Mouse (Mus musculus): ENCODE data around the gene Fer1l5. TPM values are rescaled to one million over a fixed set of nuclear protein-coding genes. Genes with fewer than 3 reads are reported as not detected.

The Fer1l5 gene
- polyA plus RNA-seq, 1 experiment from 2014 or later: 3.8 TPM

GRCm38 (mm10) chr1:36429511-36429910 lies 57.4 kb downstream of the Fer1l5 start:
- CTCF ChIA-PET: interaction anchor here (1.1 kb wide), 1 partner anchor 8 kb away, joined by 4 read pairs; no protein-coding TSS in a partner anchor
- DNase-seq (ENCODE audit: low read depth, low spot score) (no peak), ATAC-seq (no peak)
- POLR2A ChIA-PET: no interaction called here
- no peak for TF ChIP-seq CTCF (IDR thresholded peaks at IDR 0.05)
- in situ Hi-C loops (cut with MboI; ENCODE audit: low pct_unique_long_range_greater_than_20kb): no loop called here
- no peaks in the 10 kb centered on the region for H3K27me3 ChIP-seq

GRCm38 (mm10) chr1:36432999-36433398 lies 60.9 kb downstream of the Fer1l5 start:
- POLR2A ChIA-PET: no interaction called here
- no peaks in the 10 kb centered on the region for H3K27me3 ChIP-seq
- TF ChIP-seq CTCF (IDR thresholded peaks at IDR 0.05): no peak
- in situ Hi-C loops (cut with MboI; ENCODE audit: low pct_unique_long_range_greater_than_20kb): no loop called here
- ATAC-seq: peak; percentile 70
- no peak for DNase-seq (ENCODE audit: low read depth, low spot score)
- CTCF ChIA-PET: no interaction called here

- no peaks in the 10 kb centered on the region for H3K27me3 ChIP-seq
- CTCF ChIA-PET: no interaction called here
- DNase-seq (ENCODE audit: low read depth, low spot score): no peak
- POLR2A ChIA-PET: interaction anchor here (0.6 kb wide), 1 partner anchor 62 kb away, joined by 4 read pairs; no protein-coding TSS in a partner anchor
- ATAC-seq: no peak
- in situ Hi-C loops (cut with MboI; ENCODE audit: low pct_unique_long_range_greater_than_20kb): no loop called here
- TF ChIP-seq CTCF (IDR thresholded peaks at IDR 0.05): no peak
Measured at GRCm38 (mm10) chr1:36433616-36434015, 61.5 kb downstream of the Fer1l5 start.

- no peaks in the 10 kb centered on the region for H3K27me3 ChIP-seq
- no peak for TF ChIP-seq CTCF (IDR thresholded peaks at IDR 0.05)
- in situ Hi-C loops (cut with MboI; ENCODE audit: low pct_unique_long_range_greater_than_20kb): no loop called here
- DNase-seq (ENCODE audit: low read depth, low spot score) (no peak), ATAC-seq (no peak)
- POLR2A ChIA-PET: no interaction called here
- CTCF ChIA-PET: interaction anchor here (1.5 kb wide), 1 partner anchor 9 kb away, joined by 3 read pairs; no protein-coding TSS in a partner anchor
Measured at GRCm38 (mm10) chr1:36435071-36435470, 63.0 kb downstream of the Fer1l5 start.

DNA sequence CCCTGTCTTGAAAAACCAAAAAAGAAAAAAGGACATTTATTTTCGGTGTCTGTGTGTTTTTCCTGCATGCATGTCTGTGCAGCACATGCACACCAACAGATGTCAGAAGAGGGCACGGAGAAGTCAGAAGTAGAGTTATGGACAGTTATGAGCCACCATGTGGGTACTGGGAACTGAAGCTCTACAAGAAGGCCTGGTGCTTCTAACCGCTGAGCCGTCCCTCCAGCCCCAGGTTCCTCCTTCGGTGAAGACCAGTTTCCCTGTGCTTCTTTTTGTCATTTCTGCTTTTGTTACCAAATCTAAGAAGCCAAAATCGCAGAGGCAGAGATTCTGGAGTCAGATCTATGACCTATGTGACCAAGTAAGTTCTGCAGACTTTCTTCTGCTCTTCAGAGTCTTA lies 64.4 kb downstream of the Fer1l5 start:
- TF ChIP-seq CTCF (IDR thresholded peaks at IDR 0.05): no peak
- DNase-seq (ENCODE audit: low read depth, low spot score) (no peak), ATAC-seq (no peak)
- ChIA-PET POLR2A (no interaction called here), CTCF (interaction anchor here (1.5 to 1.6 kb wide), 2 partner anchors 11 to 65 kb away, joined by 3 to 5 read pairs; no protein-coding TSS in a partner anchor)
- no peaks in the 10 kb centered on the region for H3K27me3 ChIP-seq
- in situ Hi-C loops (cut with MboI; ENCODE audit: low pct_unique_long_range_greater_than_20kb): no loop called here

DNA sequence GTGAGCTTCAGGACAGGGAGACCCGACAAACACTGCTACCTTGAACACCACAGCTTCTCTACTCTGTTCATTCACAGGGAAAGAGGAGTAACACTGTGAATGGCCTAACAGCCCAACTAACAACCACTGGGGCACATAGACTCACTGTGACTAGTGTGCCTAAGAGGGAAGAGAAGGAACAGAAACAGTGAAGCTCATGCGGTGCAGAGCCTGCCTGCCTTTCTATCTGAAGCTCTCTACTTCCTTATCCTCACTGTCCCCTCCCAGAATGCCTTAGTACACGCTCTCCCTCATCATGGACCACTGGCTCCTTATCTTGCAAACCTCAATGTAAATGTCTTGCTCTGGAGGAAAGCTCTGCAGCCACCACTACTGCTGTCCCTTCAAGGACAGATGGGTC lies 65.1 kb downstream of the Fer1l5 start:
- TF ChIP-seq CTCF (IDR thresholded peaks at IDR 0.05): no peak
- CTCF ChIA-PET: interaction anchor here (1.6 kb wide), 1 partner anchor 64 kb away, joined by 5 read pairs; no protein-coding TSS in a partner anchor
- no peak for ATAC-seq
- POLR2A ChIA-PET: interaction anchor here (0.6 kb wide), 1 partner anchor 336 kb away, joined by 3 read pairs; no protein-coding TSS in a partner anchor
- no peaks in the 10 kb centered on the region for H3K27me3 ChIP-seq
- in situ Hi-C loops (cut with MboI; ENCODE audit: low pct_unique_long_range_greater_than_20kb): no loop called here
- DNase-seq (ENCODE audit: low read depth, low spot score): no peak

DNA sequence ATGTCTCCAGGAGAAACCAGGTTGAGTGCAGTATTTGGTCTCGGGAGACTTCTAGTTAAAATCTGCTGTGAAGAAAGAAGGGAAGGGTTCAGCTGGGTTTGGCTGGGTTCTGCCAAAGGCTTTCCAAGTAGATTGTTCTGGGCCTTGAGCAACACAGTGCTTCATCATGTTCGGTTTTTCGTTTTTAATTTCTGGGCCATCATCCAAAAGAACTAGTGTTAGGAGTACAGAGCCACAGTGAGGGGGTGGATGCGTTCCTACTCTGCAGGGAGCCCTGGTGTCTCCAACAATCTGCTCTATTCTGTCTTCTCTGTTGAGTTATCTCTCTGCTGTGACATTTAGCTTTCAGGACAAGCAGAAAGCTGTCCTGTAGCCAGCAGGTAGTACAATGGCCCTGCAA lies 69.0 kb downstream of the Fer1l5 start:
- H3K27me3 ChIP-seq: no peaks in the 10 kb centered on the region
- DNase-seq (ENCODE audit: low read depth, low spot score): no peak
- in situ Hi-C loops (cut with MboI; ENCODE audit: low pct_unique_long_range_greater_than_20kb): no loop called here
- TF ChIP-seq CTCF (IDR thresholded peaks at IDR 0.05): no peak
- ATAC-seq: no peak
- ChIA-PET POLR2A (no interaction called here), CTCF (no interaction called here)

- TF ChIP-seq CTCF (IDR thresholded peaks at IDR 0.05): no peak
- CTCF ChIA-PET: interaction anchor here (1.2 kb wide), 1 partner anchor 48 kb away, joined by 3 read pairs; no protein-coding TSS in a partner anchor
- peak; percentile 99 for ATAC-seq
- in situ Hi-C loops (cut with MboI; ENCODE audit: low pct_unique_long_range_greater_than_20kb): no loop called here
- DNase-seq (ENCODE audit: low read depth, low spot score): peak; percentile 71
- POLR2A ChIA-PET: interaction anchor here (0.7 kb wide), 1 partner anchor 82 kb away, joined by 5 read pairs; no protein-coding TSS in a partner anchor
- H3K27me3 ChIP-seq: no peaks in the 10 kb centered on the region
Measured at GRCm38 (mm10) chr1:36444471-36445464, 72.7 kb downstream of the Fer1l5 start, which contains the start of gene Lman2l. TSS of gene Lman2l (minus strand) at chr1:36445271.

DNA sequence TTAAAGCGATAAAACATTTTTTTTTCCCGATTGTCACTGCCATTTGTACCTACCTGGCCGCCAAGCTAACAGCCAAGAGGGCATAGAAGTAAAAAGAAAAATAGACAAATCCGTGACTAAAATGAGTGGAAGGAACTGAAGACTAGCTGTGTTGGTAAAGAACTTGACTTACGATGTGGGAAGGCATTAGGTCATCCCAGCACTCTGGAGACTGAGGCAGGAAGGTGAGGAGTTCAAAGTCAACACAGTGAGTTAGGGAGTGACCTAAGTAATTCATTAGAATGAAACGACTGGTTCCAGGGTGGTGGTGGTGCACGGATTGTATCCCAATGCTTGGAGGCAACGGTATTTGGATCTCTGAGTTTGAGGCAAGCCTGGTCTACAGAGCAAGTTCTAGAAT lies 73.4 kb downstream of the Fer1l5 start:
- DNase-seq (ENCODE audit: low read depth, low spot score): no peak
- no peak for ATAC-seq
- ChIA-PET CTCF (no interaction called here), POLR2A (no interaction called here)
- no peaks in the 10 kb centered on the region for H3K27me3 ChIP-seq
- in situ Hi-C loops (cut with MboI; ENCODE audit: low pct_unique_long_range_greater_than_20kb): no loop called here
- TF ChIP-seq CTCF (IDR thresholded peaks at IDR 0.05): no peak

GRCm38 (mm10) chr1:36446106-36446824 lies 74.2 kb downstream of the Fer1l5 start:
- POLR2A ChIA-PET: no interaction called here
- ATAC-seq: no peak
- CTCF ChIA-PET: no interaction called here
- in situ Hi-C loops (cut with MboI; ENCODE audit: low pct_unique_long_range_greater_than_20kb): no loop called here
- TF ChIP-seq CTCF (IDR thresholded peaks at IDR 0.05): no peak
- no peak for DNase-seq (ENCODE audit: low read depth, low spot score)
- no peaks in the 10 kb centered on the region for H3K27me3 ChIP-seq
